Mouse (Mus musculus): ENCODE results near the gene Fam186b. TPM values are rescaled to one million over a fixed set of nuclear protein-coding genes. Genes with fewer than 3 reads are reported as not detected.
"Not testable (repeated sequence)": the region's sequence is repeated elsewhere in the genome, so short reads cannot be mapped to it uniquely, and the experiment has no call there.

Gene Fam186b
- polyA plus RNA-seq, 1 experiment from 2014 or later: not detected

GRCm38 (mm10) chr15:99259730-99260252, 35.9 kb downstream of the Fam186b start:
- 3% methylated on average over 6 of the region's 10 CpGs for WGBS
- H3K27ac ChIP-seq (replicated peaks in 1 of 2; ENCODE audit: control insufficient read depth in 1 of 2, insufficient read depth in 1 of 2, low read depth in 2 of 2, low read length in 2 of 2): peak overlapping the region in 1 of 2 experiments; percentile 28; a peak in 1 of 4 replicates
- H3K36me3 ChIP-seq (ENCODE audit: control insufficient read depth, insufficient read depth, low read length): no peaks in the 10 kb centered on the region
- H3K27me3 ChIP-seq (ENCODE audit: control insufficient read depth, insufficient read depth, low read length): no peaks in the 10 kb centered on the region
- H3K9me3 ChIP-seq (ENCODE audit: control insufficient read depth, low read length): no peaks in the 10 kb centered on the region
- H3K4me1 ChIP-seq (ENCODE audit: control insufficient read depth in 2 of 2, insufficient read depth in 2 of 2, low read length in 2 of 2): peaks cover 13 to 16% of the 10 kb centered on the region in 2 experiments
- peak overlapping the region; percentile 49 for H3K4me2 ChIP-seq (ENCODE audit: low read length)
- H3K4me3 ChIP-seq (ENCODE audit: control insufficient read depth in 1 of 2, insufficient read depth in 1 of 2, low read depth in 1 of 2, low read length in 2 of 2): peak overlapping the region; percentile 2 to 6; a peak in 2 of 4 replicates
- no peak overlapping the region for H3K9ac ChIP-seq (ENCODE audit: low read length)
- ATAC-seq (ENCODE audit: insufficient number of reproducible peaks, insufficient read depth, low FRiP score, low read depth): peak; percentile 65; the same call in 1 of the 2 replicates

- 0 out of 4 replicates have a peak overlapping the region, but pooled peaks of 1 of the 2 experiments have one; percentile 2 for H3K4me3 ChIP-seq (ENCODE audit: control insufficient read depth in 1 of 2, insufficient read depth in 1 of 2, low read depth in 1 of 2, low read length in 2 of 2)
- peaks cover 13 to 15% of the 10 kb centered on the region in 2 experiments for H3K4me1 ChIP-seq (ENCODE audit: control insufficient read depth in 2 of 2, insufficient read depth in 2 of 2, low read length in 2 of 2)
- peak overlapping the region; percentile 49 for H3K4me2 ChIP-seq (ENCODE audit: low read length)
- H3K36me3 ChIP-seq (ENCODE audit: control insufficient read depth, insufficient read depth, low read length): no peaks in the 10 kb centered on the region
- peak; percentile 29; the same call in 1 of the 2 replicates for ATAC-seq (ENCODE audit: insufficient number of reproducible peaks, insufficient read depth, low FRiP score, low read depth)
- H3K27ac ChIP-seq (replicated peaks in 1 of 2; ENCODE audit: control insufficient read depth in 1 of 2, insufficient read depth in 1 of 2, low read depth in 2 of 2, low read length in 2 of 2): peak overlapping the region in 1 of 2 experiments; percentile 28; a peak in 1 of 4 replicates
- no peaks in the 10 kb centered on the region for H3K9me3 ChIP-seq (ENCODE audit: control insufficient read depth, low read length)
- 59% methylated on average over 8 of the region's 8 CpGs for WGBS
- no peak overlapping the region for H3K9ac ChIP-seq (ENCODE audit: low read length)
- no peaks in the 10 kb centered on the region for H3K27me3 ChIP-seq (ENCODE audit: control insufficient read depth, insufficient read depth, low read length)
Measured at GRCm38 (mm10) chr15:99259167-99259729, 36.4 kb downstream of the Fam186b start.

DNA sequence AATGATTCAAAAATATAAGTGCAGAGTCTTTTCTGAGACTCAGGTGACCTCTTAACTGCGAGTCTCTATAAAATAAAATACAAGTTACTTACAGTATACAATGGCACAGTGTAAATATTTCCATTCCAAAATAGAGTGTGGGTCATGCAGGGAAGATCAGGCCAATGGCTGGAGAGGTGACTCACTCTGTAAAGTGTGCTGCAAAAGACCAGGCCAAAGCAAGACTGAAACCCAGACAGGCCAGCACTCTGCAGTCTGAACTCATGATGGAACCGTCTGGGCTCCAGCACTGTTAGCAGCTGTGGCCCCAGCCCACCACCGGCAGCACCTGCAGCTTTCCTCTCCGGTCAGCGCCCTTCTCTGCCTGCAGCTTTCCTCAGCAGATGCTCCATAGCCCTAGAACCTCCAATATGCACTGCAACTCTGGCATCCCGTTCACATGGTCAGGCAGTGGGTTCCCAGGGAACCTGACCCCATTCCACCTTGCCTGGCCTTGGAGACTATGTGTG, 40.4 kb downstream of the Fam186b start:
- H3K27ac ChIP-seq (replicated peaks in 1 of 2; ENCODE audit: control insufficient read depth in 1 of 2, insufficient read depth in 1 of 2, low read depth in 2 of 2, low read length in 2 of 2): peak overlapping the region in 1 of 2 experiments; percentile 21; a peak in 1 of 4 replicates
- H3K9me3 ChIP-seq (ENCODE audit: control insufficient read depth, low read length): no peaks in the 10 kb centered on the region
- WGBS: 86% methylated on average over 6 of the region's 6 CpGs
- H3K4me3 ChIP-seq (ENCODE audit: control insufficient read depth in 1 of 2, insufficient read depth in 1 of 2, low read depth in 1 of 2, low read length in 2 of 2): no peak overlapping the region
- no peaks in the 10 kb centered on the region for H3K36me3 ChIP-seq (ENCODE audit: control insufficient read depth, insufficient read depth, low read length)
- H3K27me3 ChIP-seq (ENCODE audit: control insufficient read depth, insufficient read depth, low read length): no peaks in the 10 kb centered on the region
- H3K9ac ChIP-seq (ENCODE audit: low read length): no peak overlapping the region
- H3K4me1 ChIP-seq (ENCODE audit: control insufficient read depth in 2 of 2, insufficient read depth in 2 of 2, low read length in 2 of 2): peaks cover 22 to 24% of the 10 kb centered on the region in 2 experiments
- H3K4me2 ChIP-seq (ENCODE audit: low read length): no peak overlapping the region
- ATAC-seq (ENCODE audit: insufficient number of reproducible peaks, insufficient read depth, low FRiP score, low read depth): no peak

- no peaks in the 10 kb centered on the region for H3K9me3 ChIP-seq (ENCODE audit: control insufficient read depth, low read length)
- peaks cover 27 to 32% of the 10 kb centered on the region in 2 experiments for H3K4me1 ChIP-seq (ENCODE audit: control insufficient read depth in 2 of 2, insufficient read depth in 2 of 2, low read length in 2 of 2)
- no peak overlapping the region for H3K4me2 ChIP-seq (ENCODE audit: low read length)
- H3K27ac ChIP-seq (replicated peaks in 1 of 2; ENCODE audit: control insufficient read depth in 1 of 2, insufficient read depth in 1 of 2, low read depth in 2 of 2, low read length in 2 of 2): peak overlapping the region; percentile 21 to 23; a peak in 2 of 4 replicates
- no peaks in the 10 kb centered on the region for H3K36me3 ChIP-seq (ENCODE audit: control insufficient read depth, insufficient read depth, low read length)
- ATAC-seq (ENCODE audit: insufficient number of reproducible peaks, insufficient read depth, low FRiP score, low read depth): no peak
- H3K9ac ChIP-seq (ENCODE audit: low read length): no peak overlapping the region
- H3K27me3 ChIP-seq (ENCODE audit: control insufficient read depth, insufficient read depth, low read length): no peaks in the 10 kb centered on the region
- H3K4me3 ChIP-seq (ENCODE audit: control insufficient read depth in 1 of 2, insufficient read depth in 1 of 2, low read depth in 1 of 2, low read length in 2 of 2): no peak overlapping the region
- 68% methylated on average over 2 of the region's 2 CpGs for WGBS
Measured at GRCm38 (mm10) chr15:99254477-99255005, 41.1 kb downstream of the Fam186b start.

DNA sequence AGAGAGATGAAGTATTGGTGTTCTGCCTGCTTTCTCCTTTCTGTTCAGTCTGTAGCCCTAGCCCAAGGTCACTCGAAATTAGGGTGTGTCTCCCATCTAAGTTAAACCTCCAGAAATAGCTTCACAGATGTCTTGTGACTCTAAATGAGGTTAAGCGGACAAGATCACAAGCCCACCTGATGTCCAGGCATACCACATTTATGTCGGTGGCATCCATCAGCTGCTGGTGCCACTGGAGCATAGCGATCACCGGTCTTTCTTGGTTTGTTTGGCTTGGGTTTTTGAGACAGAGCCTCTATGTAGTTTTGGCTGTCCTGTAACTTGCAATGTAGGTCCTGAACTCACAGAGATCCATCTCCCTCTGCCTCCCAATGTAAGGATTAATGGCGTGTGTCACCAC, 41.9 kb downstream of the Fam186b start:
- 0 out of 2 replicates have a peak overlapping the region, but pooled peaks have one; percentile 44 for H3K9ac ChIP-seq (ENCODE audit: low read length)
- WGBS: 90% methylated on average over 6 of the region's 6 CpGs
- ATAC-seq (ENCODE audit: insufficient number of reproducible peaks, insufficient read depth, low FRiP score, low read depth): no peak
- peak overlapping the region; percentile 29 to 97; a peak in 2 of 4 replicates for H3K27ac ChIP-seq (replicated peaks in 1 of 2; ENCODE audit: control insufficient read depth in 1 of 2, insufficient read depth in 1 of 2, low read depth in 2 of 2, low read length in 2 of 2)
- H3K27me3 ChIP-seq (ENCODE audit: control insufficient read depth, insufficient read depth, low read length): no peaks in the 10 kb centered on the region
- H3K4me2 ChIP-seq (ENCODE audit: low read length): peak overlapping the region; percentile 76; the same call in 1 of the 2 replicates
- no peak overlapping the region for H3K4me3 ChIP-seq (ENCODE audit: control insufficient read depth in 1 of 2, insufficient read depth in 1 of 2, low read depth in 1 of 2, low read length in 2 of 2)
- H3K4me1 ChIP-seq (ENCODE audit: control insufficient read depth in 2 of 2, insufficient read depth in 2 of 2, low read length in 2 of 2): peaks cover 30 to 35% of the 10 kb centered on the region in 2 experiments
- no peaks in the 10 kb centered on the region for H3K9me3 ChIP-seq (ENCODE audit: control insufficient read depth, low read length)
- no peaks in the 10 kb centered on the region for H3K36me3 ChIP-seq (ENCODE audit: control insufficient read depth, insufficient read depth, low read length)

- peak overlapping the region in 1 of 2 experiments; percentile 63; a peak in 2 of 4 replicates for H3K4me3 ChIP-seq (ENCODE audit: control insufficient read depth in 1 of 2, insufficient read depth in 1 of 2, low read depth in 1 of 2, low read length in 2 of 2)
- peak overlapping the region; percentile 44; the same call in 1 of the 2 replicates for H3K9ac ChIP-seq (ENCODE audit: low read length)
- not testable (repeated sequence) for H3K36me3 ChIP-seq (ENCODE audit: control insufficient read depth, insufficient read depth, low read length); ATAC-seq (ENCODE audit: insufficient number of reproducible peaks, insufficient read depth, low FRiP score, low read depth); H3K27me3 ChIP-seq (ENCODE audit: control insufficient read depth, insufficient read depth, low read length); H3K9me3 ChIP-seq (ENCODE audit: control insufficient read depth, low read length)
- H3K4me2 ChIP-seq (ENCODE audit: low read length): peak overlapping the region; percentile 76
- WGBS: 58% methylated on average over 2 of the region's 2 CpGs
- H3K4me1 ChIP-seq (ENCODE audit: control insufficient read depth in 2 of 2, insufficient read depth in 2 of 2, low read length in 2 of 2): peaks cover 36 to 42% of the 10 kb centered on the region in 2 experiments
- H3K27ac ChIP-seq (replicated peaks in 1 of 2; ENCODE audit: control insufficient read depth in 1 of 2, insufficient read depth in 1 of 2, low read depth in 2 of 2, low read length in 2 of 2): peak overlapping the region in 1 of 2 experiments; percentile 97
Measured at GRCm38 (mm10) chr15:99253175-99253479, 42.6 kb downstream of the Fam186b start.

- peaks cover 40 to 47% of the 10 kb centered on the region in 2 experiments for H3K4me1 ChIP-seq (ENCODE audit: control insufficient read depth in 2 of 2, insufficient read depth in 2 of 2, low read length in 2 of 2)
- 3% methylated on average over 22 of the region's 22 CpGs for WGBS
- peak; percentile 51 for ATAC-seq (ENCODE audit: insufficient number of reproducible peaks, insufficient read depth, low FRiP score, low read depth)
Measured at GRCm38 (mm10) chr15:99252381-99253174, 43.1 kb downstream of the Fam186b start.

More at GRCm38 (mm10) chr15:99252381-99253174, 43.1 kb downstream of the Fam186b start:
- Histone ChIP-seq H3K4me3 (ENCODE audit: control insufficient read depth in 1 of 2, insufficient read depth in 1 of 2, low read depth in 1 of 2, low read length in 2 of 2) (peak overlapping the region; percentile 63), H3K27ac (replicated peaks in 1 of 2; ENCODE audit: control insufficient read depth in 1 of 2, insufficient read depth in 1 of 2, low read depth in 2 of 2, low read length in 2 of 2) (peak overlapping the region; percentile 97 to 100), H3K27me3 (ENCODE audit: control insufficient read depth, insufficient read depth, low read length) (no peaks in the 10 kb centered on the region), H3K4me2 (ENCODE audit: low read length) (peak overlapping the region; percentile 76), H3K36me3 (ENCODE audit: control insufficient read depth, insufficient read depth, low read length) (peaks cover 10% of the 10 kb centered on the region), H3K9ac (ENCODE audit: low read length) (peak overlapping the region; percentile 74), H3K9me3 (ENCODE audit: control insufficient read depth, low read length) (no peaks in the 10 kb centered on the region)

Data from heart, embryonic 14.5 days (tissue).